Mouse (Mus musculus) megakaryocyte-erythroid progenitor cell, adult 5-6 weeks (primary cell): Measurements from ENCODE around the gene Flvcr1. TPM values are rescaled to one million over a fixed set of nuclear protein-coding genes. Genes with fewer than 3 reads are reported as not detected.

Source experiments
- total RNA-seq, 2 experiments: library from RNA; stranded (forward) in 1 of 2; stranded (reverse) in 1 of 2; fragments of 200-1000, 215-1000 nt in 1 of 2; fragments of >200 nt in 1 of 2; fragmentation: Nextera tagmentation in 1 of 2; gene quantifications; 2 replicates each; pipeline ENCODE4 v1.2.3; 2014 to 2017

Flvcr1 gene
- total RNA-seq, 2 experiments from 2014 or later = 28.2 to 28.5 TPM

Other genes with a start within 250 kb of the Flvcr1 start
- gene Rps6kc1, start 114.4 kb downstream of the Flvcr1 start, total RNA-seq (2014; fragmentation: Nextera tagmentation) = 10.3 and 20.0 TPM in 2 replicates
- 17.3 and 22.1 TPM in 2 replicates for gene Rps6kc1, start 114.4 kb downstream of the Flvcr1 start, total RNA-seq (2017)
- gene Angel2, start 101.0 kb downstream of the Flvcr1 start, total RNA-seq (2014; fragmentation: Nextera tagmentation) = 36.3 and 39.8 TPM in 2 replicates
- 37.0 and 42.6 TPM in 2 replicates for gene Angel2, start 101.0 kb downstream of the Flvcr1 start, total RNA-seq (2017)
- not detected in 2 replicates for gene Vash2, start 46.9 kb downstream of the Flvcr1 start, total RNA-seq (2014; fragmentation: Nextera tagmentation)
- gene Vash2, start 46.9 kb downstream of the Flvcr1 start, total RNA-seq (2017) = not detected in 2 replicates
- not detected in 2 replicates for gene Spata45, start 10.5 kb upstream of the Flvcr1 start, total RNA-seq (2014; fragmentation: Nextera tagmentation)
- not detected in 2 replicates for gene Spata45, start 10.5 kb upstream of the Flvcr1 start, total RNA-seq (2017)
- 20.1 and 23.3 TPM in 2 replicates for gene Tatdn3, start 36.8 kb upstream of the Flvcr1 start, total RNA-seq (2014; fragmentation: Nextera tagmentation)
- 23.3 and 33.6 TPM in 2 replicates for gene Tatdn3, start 36.8 kb upstream of the Flvcr1 start, total RNA-seq (2017)
- 17.2 and 20.8 TPM in 2 replicates for gene Nsl1, start 36.9 kb upstream of the Flvcr1 start, total RNA-seq (2014; fragmentation: Nextera tagmentation)
- 14.8 and 18.4 TPM in 2 replicates for gene Nsl1, start 36.9 kb upstream of the Flvcr1 start, total RNA-seq (2017)
- gene Batf3, start 71.7 kb upstream of the Flvcr1 start, total RNA-seq (2014; fragmentation: Nextera tagmentation) = not detected in 2 replicates
- 0.34 TPM in 1 of 2 replicates, not detected in the other for gene Batf3, start 71.7 kb upstream of the Flvcr1 start, total RNA-seq (2017)
- not detected in 2 replicates for gene Fam71a, start 138.7 kb upstream of the Flvcr1 start, total RNA-seq (2014; fragmentation: Nextera tagmentation)
- gene Fam71a, start 138.7 kb upstream of the Flvcr1 start, total RNA-seq (2017) = 0.11 and 0.42 TPM in 2 replicates
- gene Atf3, start 191.9 kb upstream of the Flvcr1 start, total RNA-seq (2014; fragmentation: Nextera tagmentation) = not detected in 2 replicates
- gene Atf3, start 191.9 kb upstream of the Flvcr1 start, total RNA-seq (2017) = 16.7 and 18.5 TPM in 2 replicates